ENCODE assay signal across 43 mouse cellular contexts in genomic region chr19:4204889-4205288, GRCm38 (mm10). TPM values are rescaled to one million over a fixed set of nuclear protein-coding genes. Genes with fewer than 3 reads are reported as not detected.
DNase-seq lines count a peak whose midpoint lies in the region; ATAC-seq and TF ChIP-seq lines count a peak whose summit lies in the region.
"Had no signal": no experiment of that assay in that cellular context is flagged by ENCODE, and none has a peak within 500 bp of the region (broad histone marks: within the 10 kb centered on the region; RNA-seq: fewer than 3 reads in every experiment).

No protein-coding gene starts in this region.

- TF ChIP-seq EP300 in stomach, postnatal 0 days (optimal IDR thresholded peaks at IDR 0.05) = no peak

- H3K9ac ChIP-seq in stomach, postnatal 0 days (ENCODE audit: low read length) = no peak overlapping the region
- H3K9ac ChIP-seq: embryonic facial prominence, embryonic 15.5 days; forebrain, embryonic 12.5 days; forebrain, postnatal 0 days; intestine, embryonic 15.5 days; liver, embryonic 13.5 days; neural tube, embryonic 13.5 days had no signal

- no peak overlapping the region for H3K4me3 ChIP-seq in left cerebral cortex, adult 2 months
- H3K4me3 ChIP-seq in thymus, adult 2 months (ENCODE audit: control insufficient read depth, insufficient read depth, low read length) = no peak overlapping the region
- no peak overlapping the region for H3K4me3 ChIP-seq in bone marrow, adult 2 months (replicated peaks; ENCODE audit: control insufficient read depth, low read depth, low read length)
- H3K4me3 ChIP-seq in stomach, postnatal 0 days (ENCODE audit: low read depth, low read length) = no peak overlapping the region
- H3K4me3 ChIP-seq: embryonic facial prominence, embryonic 10.5 days; embryonic facial prominence, embryonic 15.5 days; forebrain, embryonic 12.5 days; hindbrain, embryonic 12.5 days; intestine, embryonic 15.5 days; liver, embryonic 13.5 days; midbrain, embryonic 10.5 days; myocyte; neural tube, embryonic 13.5 days had no signal

- WGBS in thymus, adult 2 months = 73% methylated on average over 4 of the region's 4 CpGs
- WGBS in bone marrow, adult 2 months = 46% methylated on average over 4 of the region's 4 CpGs
- WGBS in stomach, postnatal 0 days = 51% methylated on average over 4 of the region's 4 CpGs

- no peaks in the 10 kb centered on the region for H3K9me3 ChIP-seq in stomach, postnatal 0 days (ENCODE audit: control insufficient read depth, low read length)
- H3K9me3 ChIP-seq: embryonic facial prominence, embryonic 10.5 days; embryonic facial prominence, embryonic 15.5 days; forebrain, embryonic 12.5 days; hindbrain, embryonic 12.5 days; intestine, embryonic 15.5 days; liver, embryonic 13.5 days; midbrain, embryonic 10.5 days; neural tube, embryonic 13.5 days had no signal

- DNase-seq in left cerebral cortex, adult 2 months (ENCODE audit: extremely low spot score in 1 of 2, low spot score in 2 of 2) = no peak
- no peak for DNase-seq in left cerebral cortex, adult 9 months (ENCODE audit: low spot score in 2 of 2)
- no peak for DNase-seq in thymus, adult 2 months
- no peak for DNase-seq in thymus, adult 18-20 months
- DNase-seq in stomach, postnatal 0 days (ENCODE audit: low spot score) = no peak
- DNase-seq in embryo, embryonic 11 days = no peak
- no peak for DNase-seq in MN1 (ENCODE audit: low spot score)
- DNase-seq: adrenal gland, postnatal 10 days; cerebellum, adult 18-20 months; cerebellum, postnatal 10 days; forebrain, postnatal 0 days; gastrocnemius, postnatal 10 days; heart, postnatal 36 days; kidney, adult 8-10 months; kidney, postnatal 14 days; left cerebral cortex, postnatal 4 days; liver, embryonic 13.5 days; lung, adult 2 months; lung, postnatal 14 days; retina, postnatal 1 day; right cerebral cortex, postnatal 14 days; thymus, postnatal 14 days had no signal

- intact Hi-C loops in left cerebral cortex, adult 2 months (cut with DNase I) = loop anchor here (2.0 to 5.0 kb wide), 2 partner anchors 48 to 108 kb away; partner anchors contain the start of genes Cdk2ap2 and Pitpnm1

- 0 out of 2 replicates have a peak, but pooled peaks cover 2% of the 10 kb centered on the region for H3K36me3 ChIP-seq in thymus, adult 2 months (ENCODE audit: control insufficient read depth, insufficient read depth, low read length)
- no peaks in the 10 kb centered on the region for H3K36me3 ChIP-seq in stomach, postnatal 0 days (ENCODE audit: control insufficient read depth, insufficient read depth, low read length)
- H3K36me3 ChIP-seq: embryonic facial prominence, embryonic 15.5 days; hindbrain, embryonic 12.5 days; intestine, embryonic 15.5 days had no signal

- TF ChIP-seq CTCF in left cerebral cortex, adult 2 months (IDR thresholded peaks at IDR 0.05) = peak; percentile 35
- no peak for TF ChIP-seq CTCF in thymus, adult 2 months (IDR thresholded peaks at IDR 0.05; ENCODE audit: borderline replicate concordance, control insufficient read depth, extremely low read depth, insufficient read depth, low read length, poor library complexity)
- TF ChIP-seq CTCF in bone marrow, adult 2 months (IDR thresholded peaks at IDR 0.05; ENCODE audit: control insufficient read depth, insufficient read depth, low read length) = peak; percentile 13; the same call in 1 of the 2 replicates
- TF ChIP-seq CTCF in stomach, postnatal 0 days (IDR thresholded peaks at IDR 0.05; ENCODE audit: low read depth) = peak; percentile 38

- ATAC-seq in stomach, postnatal 0 days (ENCODE audit: low FRiP score, low TSS enrichment) = no peak
- ATAC-seq: forebrain, postnatal 0 days; hindbrain, postnatal 0 days; intestine, embryonic 15.5 days; midbrain, embryonic 16.5 days had no signal

- no peak overlapping the region for H3K4me2 ChIP-seq in stomach, postnatal 0 days (replicated peaks; ENCODE audit: low read depth)
- H3K4me2 ChIP-seq: embryonic facial prominence, embryonic 15.5 days; forebrain, embryonic 12.5 days; heart, embryonic 11.5 days; hindbrain, embryonic 12.5 days; intestine, embryonic 15.5 days; liver, embryonic 13.5 days; neural tube, embryonic 13.5 days had no signal

- H3K4me1 ChIP-seq in thymus, adult 2 months (replicated peaks; ENCODE audit: control insufficient read depth, insufficient read depth, low read length) = peaks cover 43% of the 10 kb centered on the region
- H3K4me1 ChIP-seq in bone marrow, adult 2 months (ENCODE audit: control insufficient read depth, insufficient read depth, low read length) = peaks cover 8% of the 10 kb centered on the region
- peaks cover 4% of the 10 kb centered on the region for H3K4me1 ChIP-seq in stomach, postnatal 0 days (replicated peaks; ENCODE audit: control insufficient read depth, insufficient read depth)

- H3K27me3 ChIP-seq in thymus, adult 2 months (ENCODE audit: control insufficient read depth, insufficient read depth, low read length) = no peaks in the 10 kb centered on the region
- H3K27me3 ChIP-seq in stomach, postnatal 0 days (ENCODE audit: control insufficient read depth, insufficient read depth, low read length) = no peaks in the 10 kb centered on the region; the same call in 1 of the 2 replicates
- H3K27me3 ChIP-seq: embryonic facial prominence, embryonic 15.5 days; intestine, embryonic 15.5 days had no signal

- TF ChIP-seq POLR2A in thymus, adult 2 months (IDR thresholded peaks at IDR 0.05; ENCODE audit: control insufficient read depth, extremely low read depth, insufficient read depth, low read length, poor library complexity) = no peak
- no peak for TF ChIP-seq POLR2A in bone marrow, adult 2 months (IDR thresholded peaks at IDR 0.05; ENCODE audit: borderline replicate concordance, control insufficient read depth, low read depth, low read length)

- H3K27ac ChIP-seq in left cerebral cortex, adult 2 months = peak overlapping the region; percentile 76
- H3K27ac ChIP-seq in thymus, adult 2 months (ENCODE audit: control insufficient read depth, insufficient read depth, low read length) = peak overlapping the region; percentile 91
- H3K27ac ChIP-seq in bone marrow, adult 2 months (ENCODE audit: control insufficient read depth, insufficient read depth, low read depth, low read length, poor library complexity) = no peak overlapping the region
- no peak overlapping the region for H3K27ac ChIP-seq in stomach, postnatal 0 days (replicated peaks)
- H3K27ac ChIP-seq: embryonic facial prominence, embryonic 10.5 days; embryonic facial prominence, embryonic 15.5 days; forebrain, embryonic 12.5 days; hindbrain, embryonic 12.5 days; hindbrain, postnatal 0 days; intestine, embryonic 15.5 days; liver, embryonic 13.5 days; midbrain, embryonic 10.5 days; neural tube, embryonic 13.5 days had no signal

RNA-seq across cellular contexts. Expression of gene Rad9a, which starts 3.4 kb away (rescaled TPM):
- total RNA-seq in left cerebral cortex, adult 2 months (2021) = 10 to 100 TPM in 1 of 2 experiments, 1 to 10 TPM in 1; 8.7 to 10.1 TPM
- 119 and 143 TPM in 2 replicates for polyA plus RNA-seq in thymus, adult 2 months (2012; rRNA removed)
- 24.2 and 39.8 TPM in 2 replicates for polyA plus RNA-seq in bone marrow, adult 2 months (2011; ENCODE audit: insufficient read depth, insufficient read length, low replicate concordance, missing spikeins)
- 11.0 and 11.3 TPM in 2 replicates for polyA plus RNA-seq in stomach, postnatal 0 days (2015; fragmentation: Nextera tagmentation; extraction: Ambion mirVana)

RNA-seq across cellular contexts. Expression of gene Clcf1, which starts 9.1 kb away (rescaled TPM):
- total RNA-seq in left cerebral cortex, adult 2 months (2021) = 1 to 10 TPM; 1.3 to 2.1 TPM
- polyA plus RNA-seq in thymus, adult 2 months (2012; rRNA removed) = 32.9 and 36.1 TPM in 2 replicates
- 10.3 and 25.4 TPM in 2 replicates for polyA plus RNA-seq in bone marrow, adult 2 months (2011; ENCODE audit: insufficient read depth, insufficient read length, low replicate concordance, missing spikeins)
- polyA plus RNA-seq in stomach, postnatal 0 days (2015; fragmentation: Nextera tagmentation; extraction: Ambion mirVana) = 3.2 and 3.6 TPM in 2 replicates

RNA-seq across cellular contexts. Expression of gene AC109138.7, which starts 9.3 kb away (rescaled TPM):
- total RNA-seq in left cerebral cortex, adult 2 months (2021) = not detected
- not detected in 2 replicates for polyA plus RNA-seq in thymus, adult 2 months (2012; rRNA removed)
- polyA plus RNA-seq in bone marrow, adult 2 months (2011; ENCODE audit: insufficient read depth, insufficient read length, low replicate concordance, missing spikeins) = not detected in 2 replicates
- polyA plus RNA-seq in stomach, postnatal 0 days (2015; fragmentation: Nextera tagmentation; extraction: Ambion mirVana) = not detected in 2 replicates
- total RNA-seq: adrenal gland, postnatal 10 days; common myeloid progenitor, adult 5-6 weeks; forebrain, postnatal 0 days; gastrocnemius, postnatal 10 days; granulocyte monocyte progenitor cell, adult 5-6 weeks; heart, postnatal 36 days; hindbrain, postnatal 0 days; layer of hippocampus, adult 18-20 months; layer of hippocampus, postnatal 14 days; left cerebral cortex, adult 8-10 months; left cerebral cortex, postnatal 4 days; megakaryocyte progenitor cell, adult 5-6 weeks had no signal
- polyA plus RNA-seq: embryonic facial prominence, embryonic 10.5 days; embryonic facial prominence, embryonic 15.5 days; forebrain, embryonic 12.5 days; forebrain, postnatal 0 days; heart, embryonic 11.5 days; heart, embryonic 16.5 days; hindbrain, embryonic 12.5 days; hindbrain, postnatal 0 days; intestine, embryonic 15.5 days; liver, embryonic 13.5 days; lung, adult 2 months; midbrain, embryonic 10.5 days; midbrain, embryonic 16.5 days; myocyte; neural tube, embryonic 13.5 days; small intestine, adult 2 months; urinary bladder, adult 2 months had no signal

RNA-seq across cellular contexts. Expression of gene Ppp1ca, which starts 13.0 kb away (rescaled TPM):
- total RNA-seq in left cerebral cortex, adult 2 months (2021) = 100 to 1,000 TPM; 293 to 306 TPM
- polyA plus RNA-seq in thymus, adult 2 months (2012; rRNA removed) = 897 and 1,014 TPM in 2 replicates
- 121 and 204 TPM in 2 replicates for polyA plus RNA-seq in bone marrow, adult 2 months (2011; ENCODE audit: insufficient read depth, insufficient read length, low replicate concordance, missing spikeins)
- 497 and 506 TPM in 2 replicates for polyA plus RNA-seq in stomach, postnatal 0 days (2015; fragmentation: Nextera tagmentation; extraction: Ambion mirVana)

RNA-seq across cellular contexts. Expression of gene Tbc1d10c, which starts 13.8 kb away (rescaled TPM):
- total RNA-seq in left cerebral cortex, adult 2 months (2021) = 1 to 10 TPM; 1.4 to 1.5 TPM
- polyA plus RNA-seq in thymus, adult 2 months (2012; rRNA removed) = 622 and 718 TPM in 2 replicates
- polyA plus RNA-seq in bone marrow, adult 2 months (2011; ENCODE audit: insufficient read depth, insufficient read length, low replicate concordance, missing spikeins) = 64.3 and 168 TPM in 2 replicates
- 2.3 and 2.9 TPM in 2 replicates for polyA plus RNA-seq in stomach, postnatal 0 days (2015; fragmentation: Nextera tagmentation; extraction: Ambion mirVana)

Comparison
In these comparisons a context has a peak if more than half of its experiments do, and no peak if none do; other contexts are left out.
1. H3K27ac ChIP-seq: peak in left cerebral cortex, adult 2 months (single experiment) and thymus, adult 2 months (single experiment); none in bone marrow, adult 2 months (single experiment) and stomach, postnatal 0 days (single experiment).